Mouse (Mus musculus): ENCODE results near the gene Prss35.

- no peak for TF ChIP-seq CTCF (IDR thresholded peaks at IDR 0.05; ENCODE audit: extremely low read depth, insufficient read depth, insufficient read length, insufficient replicate concordance)
- TF ChIP-seq POLR2A (IDR thresholded peaks at IDR 0.05; ENCODE audit: low read depth, low read length), result no peak
Observed at GRCm38 (mm10) chr9:86736991-86737390, 6.5 kb upstream of the Prss35 start.

All from spleen, adult 2 months (tissue).